Mouse (Mus musculus) layer of hippocampus, adult 9-10 months (tissue): ENCODE results near the gene Prkd2.

Experiments used
- DNase-seq: peaks from one replicate; pipeline ENCODE4 v3.0.0; 2022; ENCODE audit warnings: low spot score

The Prkd2 gene

DNA sequence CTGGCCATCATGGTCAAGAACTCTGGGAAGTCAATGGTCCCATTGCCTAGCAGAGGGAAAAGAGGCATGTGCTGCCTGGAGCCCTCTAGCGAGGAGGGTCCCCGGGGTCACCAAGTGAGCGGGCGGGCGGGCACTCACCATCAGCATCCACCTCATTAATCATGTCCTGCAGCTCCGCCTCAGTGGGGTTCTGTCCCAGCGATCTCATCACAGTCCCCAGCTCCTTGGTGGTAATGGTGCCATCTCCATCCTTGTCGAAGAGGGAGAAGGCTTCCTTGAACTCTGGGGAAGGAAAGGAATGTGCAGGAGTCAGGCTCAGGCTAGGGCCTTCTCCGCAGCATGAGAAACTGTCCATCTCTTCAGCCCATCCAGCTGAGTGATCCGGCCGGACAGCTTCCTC lies 74.7 kb downstream of the Prkd2 start:
- DNase-seq, result no peak

DNA sequence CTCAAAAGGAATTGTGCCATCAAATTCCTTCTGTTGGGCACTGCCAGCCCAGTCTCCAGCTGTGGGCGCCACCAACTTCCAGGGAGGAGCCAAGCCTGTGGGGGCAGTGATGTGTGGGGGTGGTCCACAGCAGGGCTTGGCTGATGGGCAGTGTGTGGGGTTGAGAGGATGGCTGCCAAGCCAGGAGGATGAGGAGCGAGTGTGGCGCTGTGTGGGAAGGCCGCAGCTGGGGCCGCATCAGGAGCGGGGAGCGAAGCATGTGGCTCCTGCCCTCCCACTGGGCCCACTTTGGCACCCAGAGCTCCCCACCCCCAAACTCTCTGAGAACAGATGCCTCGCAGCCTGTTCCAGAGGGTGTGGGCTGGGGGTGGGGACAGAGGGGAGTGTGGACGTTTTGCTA lies 75.3 kb downstream of the Prkd2 start:
- DNase-seq, result no peak

DNA sequence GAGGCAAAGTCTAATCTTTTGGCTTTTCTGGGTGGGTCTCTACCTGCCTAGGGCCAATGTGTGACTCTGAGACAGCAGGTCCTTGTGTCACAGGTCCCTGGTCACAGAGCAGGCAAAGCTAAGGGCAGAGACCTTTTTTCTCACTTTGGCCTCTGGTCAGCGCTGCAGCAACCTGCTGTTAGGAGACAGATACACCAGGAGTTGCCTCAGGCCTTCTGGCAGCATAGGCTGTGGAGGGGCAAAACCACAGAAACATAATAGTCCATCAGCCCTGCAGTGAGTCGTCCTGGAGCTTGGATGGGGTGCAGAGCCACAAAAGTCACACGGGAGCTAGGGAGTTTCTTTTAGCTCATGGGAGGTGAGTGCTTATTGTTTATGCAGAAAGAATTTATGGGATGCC lies 76.0 kb downstream of the Prkd2 start:
- DNase-seq, result no peak

DNA sequence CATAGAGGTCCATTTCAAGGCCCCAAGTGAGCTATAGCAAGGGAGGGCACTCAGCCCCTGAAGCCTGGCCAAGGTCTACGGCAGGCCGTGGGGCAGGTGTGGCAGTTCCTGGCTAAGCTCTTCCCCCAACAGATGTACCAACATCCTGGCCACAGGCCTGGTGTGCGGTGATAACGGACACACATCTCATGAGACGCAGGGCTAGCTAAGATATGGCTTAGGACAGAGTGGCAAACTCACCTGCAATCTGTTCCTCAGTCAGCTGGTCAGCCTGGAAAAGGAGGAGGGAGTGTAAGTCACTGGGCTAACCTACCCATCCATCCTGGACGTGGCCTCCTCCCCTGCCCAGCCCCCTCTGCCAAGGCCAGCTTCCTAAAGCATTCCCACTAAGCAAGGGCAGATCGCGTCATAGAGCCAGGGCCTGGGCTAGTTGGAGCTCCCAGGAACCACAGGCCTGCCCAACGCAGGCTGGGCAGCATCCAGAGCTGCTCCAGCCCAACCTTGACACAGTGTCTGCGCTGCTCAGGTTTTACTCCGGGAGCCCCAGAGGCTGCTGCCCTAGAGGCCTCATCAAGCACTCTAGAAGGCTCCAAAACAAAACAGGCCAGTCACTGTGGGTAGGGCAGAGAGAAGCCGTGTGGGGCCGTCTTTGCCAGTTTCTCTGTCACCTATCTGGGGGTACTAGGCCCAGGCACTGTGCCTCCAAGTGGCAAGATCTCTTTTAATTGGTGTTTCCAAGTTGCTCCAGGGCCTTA lies 76.9 kb downstream of the Prkd2 start:
- DNase-seq, result no peak
